Mouse (Mus musculus) granulocyte monocyte progenitor cell, adult 5-6 weeks (primary cell): ENCODE results near the gene Mtcl1. TPM values are rescaled to one million over a fixed set of nuclear protein-coding genes. Genes with fewer than 3 reads are reported as not detected.

Experiments
- ATAC-seq: replicated peaks from 2 replicates; pipeline ENCODE4 v1.8.0; 2016; ENCODE audit warnings: mild to moderate bottlenecking, moderate TSS enrichment, inconsistent platforms; ENCODE audit not compliant: poor library complexity, severe bottlenecking
- total RNA-seq, 2 experiments: library from RNA; stranded (forward) in 1 of 2; stranded (reverse) in 1 of 2; fragments of 200-712, 200-1000 nt in 1 of 2; fragments of >200 nt in 1 of 2; fragmentation: Nextera tagmentation in 1 of 2; gene quantifications; 2 replicates each; pipeline ENCODE4 v1.2.3; 2014 to 2017

Mtcl1 gene
- not detected in 2 replicates for total RNA-seq (2014; fragmentation: Nextera tagmentation)
- not detected in 2 replicates for total RNA-seq (2017)

DNA sequence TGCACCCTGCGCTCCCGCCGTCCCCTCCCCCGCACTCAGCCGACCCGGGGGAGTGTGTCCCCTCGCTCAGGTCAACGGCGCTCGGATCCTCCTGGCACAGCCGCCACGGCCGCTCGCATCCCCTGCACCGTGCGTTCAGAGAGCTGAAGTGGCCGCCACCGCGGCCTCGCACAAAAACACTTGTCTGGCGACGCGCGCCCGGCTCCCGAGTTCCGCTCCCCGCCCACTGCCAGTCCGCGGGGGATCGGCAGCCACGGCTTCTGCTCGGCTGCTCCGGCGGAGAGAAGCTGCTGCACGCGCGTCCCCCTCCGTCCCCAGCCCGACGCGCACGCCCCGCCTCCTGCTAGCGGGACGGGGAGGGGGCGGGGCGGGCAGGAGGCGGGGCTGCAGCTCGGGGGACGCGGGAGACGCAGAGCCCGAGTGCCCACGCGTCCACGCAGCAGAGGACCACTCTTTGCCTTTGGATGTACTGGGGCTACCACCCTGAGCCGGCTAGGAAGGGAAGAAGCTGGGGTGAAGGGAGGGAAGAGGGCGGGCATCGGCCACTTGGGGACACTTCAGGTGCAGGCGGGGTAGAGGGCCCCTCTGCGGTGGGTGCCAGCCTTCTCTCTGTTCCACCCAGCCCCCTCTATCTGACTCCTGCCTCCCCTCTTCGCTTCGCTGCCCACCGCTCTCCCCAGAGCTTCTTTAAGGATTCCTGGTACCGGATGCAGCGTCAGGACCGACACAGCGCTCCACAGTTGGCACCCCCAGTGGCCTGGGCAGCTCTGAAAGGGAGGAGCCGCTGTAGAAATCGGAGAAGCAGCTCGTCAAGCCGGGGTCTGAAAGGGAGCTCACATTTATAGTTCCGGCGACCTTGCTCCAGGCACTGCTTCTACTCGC, at the start of gene Mtcl1:
Mtcl1 (minus strand) TSS at position 291 of the 882 bp plus-strand sequence.
- ATAC-seq, result peak; percentile 68

DNA sequence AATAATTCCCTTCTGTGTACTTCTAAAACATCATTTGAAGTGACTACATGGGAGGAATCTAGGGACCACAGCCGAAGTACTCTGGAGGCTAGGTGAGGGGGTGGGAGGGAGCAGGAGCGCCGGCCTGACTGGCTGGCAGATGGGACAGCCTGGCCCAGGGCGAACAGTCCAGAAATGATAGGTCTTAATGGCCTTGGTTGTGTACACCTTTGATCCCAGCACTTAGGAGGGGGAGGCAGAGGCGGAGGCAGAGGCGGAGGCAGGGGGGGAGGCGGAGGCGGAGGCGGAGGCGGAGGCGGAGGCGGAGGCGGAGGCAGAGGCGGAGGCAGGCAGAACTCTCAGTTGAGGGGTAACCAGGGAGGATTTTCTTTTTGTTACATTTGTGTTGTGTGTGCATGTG, 49.0 kb upstream of the Mtcl1 start:
- no peak for ATAC-seq

DNA sequence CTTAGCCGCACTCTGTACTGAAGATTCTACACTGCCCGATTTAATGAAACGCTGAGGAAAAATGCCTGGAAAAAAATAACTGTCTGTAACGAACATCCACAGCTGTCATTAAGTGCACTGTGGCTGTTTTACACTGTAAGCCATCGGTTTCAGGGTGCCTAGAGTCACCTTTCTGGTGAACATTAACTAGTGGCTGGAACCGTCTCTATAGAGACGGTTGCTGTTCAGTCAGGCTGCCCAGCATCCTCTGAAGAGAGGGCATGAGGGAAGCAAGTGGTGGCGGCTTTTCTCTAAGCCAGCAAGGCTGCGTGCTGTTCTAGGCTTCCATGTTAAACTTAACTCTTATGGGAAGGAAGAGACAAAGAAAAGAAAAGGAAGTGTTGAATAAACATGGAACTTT, 47.0 kb upstream of the Mtcl1 start:
- ATAC-seq, result no peak

DNA sequence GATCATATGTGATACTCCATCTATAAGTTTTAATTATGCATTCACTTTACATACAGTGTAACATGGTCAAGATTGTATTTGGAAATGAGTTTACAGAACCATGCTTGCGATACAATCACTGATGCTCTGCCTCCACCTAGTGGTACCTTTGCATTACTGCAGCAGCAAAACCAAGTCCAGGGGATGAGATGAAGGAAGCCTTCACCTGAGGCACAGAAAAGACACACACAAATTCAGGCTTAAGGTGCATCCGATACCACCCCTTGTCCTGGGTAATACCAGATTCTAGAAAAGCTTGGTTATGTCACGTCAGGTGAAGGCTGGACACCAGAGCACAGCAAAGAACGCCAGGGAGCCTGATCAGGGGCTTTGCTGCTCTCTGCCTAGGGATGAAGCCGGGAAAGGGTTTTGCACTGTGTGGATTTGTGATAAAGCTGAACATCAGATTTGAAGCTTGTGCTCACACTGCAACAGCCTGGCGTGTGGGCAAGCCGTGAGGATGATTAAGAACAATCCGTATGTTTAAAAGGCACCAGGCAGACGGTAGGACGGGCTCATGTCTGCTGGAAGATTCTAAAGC, 40.6 kb upstream of the Mtcl1 start:
- peak; percentile 77 for ATAC-seq

DNA sequence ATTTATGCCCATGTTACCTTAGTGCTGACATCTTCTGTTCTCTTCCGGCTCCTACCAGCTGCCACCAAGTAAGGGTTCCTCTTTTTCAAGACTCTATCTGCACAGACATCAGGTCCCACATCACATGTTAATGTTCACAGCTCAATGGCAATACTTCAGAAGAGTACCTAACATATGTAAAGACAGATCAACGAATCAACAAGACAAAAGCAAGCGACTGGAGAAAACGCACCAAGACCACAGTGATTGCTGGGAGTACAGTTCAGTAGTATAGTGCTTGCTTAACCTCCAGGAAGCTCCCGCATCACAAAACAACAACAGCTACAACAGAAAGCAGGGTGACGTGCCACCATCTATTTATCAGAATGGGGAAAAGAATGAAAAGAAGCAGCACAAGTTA, 37.0 kb upstream of the Mtcl1 start:
- ATAC-seq, result no peak

DNA sequence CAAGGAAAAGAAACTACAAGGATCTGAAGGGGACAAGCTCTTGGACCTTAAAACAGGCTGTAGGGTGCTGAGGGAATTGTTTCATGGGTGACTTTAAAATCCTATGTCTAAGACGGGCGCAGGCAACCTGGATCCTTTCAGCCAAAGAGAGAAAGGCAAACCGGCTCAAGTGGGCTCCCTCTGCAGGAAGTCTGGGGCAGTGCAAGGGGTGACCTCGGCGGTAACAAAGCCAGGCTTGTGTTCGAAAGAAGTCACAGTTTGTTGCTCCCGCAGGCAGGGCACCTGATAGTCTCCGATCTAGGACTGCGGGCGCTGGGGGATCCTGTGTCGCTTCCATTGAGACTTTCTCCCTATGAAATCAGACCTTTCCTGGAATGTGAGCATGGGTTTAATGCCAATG, 36.2 kb upstream of the Mtcl1 start:
- ATAC-seq, result peak; percentile 81

DNA sequence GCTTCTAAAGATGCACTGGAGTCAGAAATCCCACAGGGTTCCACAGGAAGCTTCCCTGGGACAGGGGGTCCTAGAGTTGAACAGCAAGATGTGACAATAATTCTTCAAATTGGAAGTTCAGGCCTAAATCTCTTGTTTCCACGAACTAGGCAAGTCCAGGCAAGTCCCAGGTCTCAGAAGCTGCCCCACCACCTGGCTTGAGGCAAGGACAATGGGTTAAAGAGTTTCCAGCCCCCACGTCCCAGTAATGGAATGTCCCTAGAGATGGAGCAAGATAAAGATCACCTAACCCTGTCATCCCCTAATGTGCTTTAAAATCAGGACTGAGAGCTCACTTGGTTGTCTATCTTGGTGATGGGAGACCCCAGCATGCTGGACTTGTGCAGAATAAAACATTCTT, 35.4 kb upstream of the Mtcl1 start:
- ATAC-seq, result no peak

DNA sequence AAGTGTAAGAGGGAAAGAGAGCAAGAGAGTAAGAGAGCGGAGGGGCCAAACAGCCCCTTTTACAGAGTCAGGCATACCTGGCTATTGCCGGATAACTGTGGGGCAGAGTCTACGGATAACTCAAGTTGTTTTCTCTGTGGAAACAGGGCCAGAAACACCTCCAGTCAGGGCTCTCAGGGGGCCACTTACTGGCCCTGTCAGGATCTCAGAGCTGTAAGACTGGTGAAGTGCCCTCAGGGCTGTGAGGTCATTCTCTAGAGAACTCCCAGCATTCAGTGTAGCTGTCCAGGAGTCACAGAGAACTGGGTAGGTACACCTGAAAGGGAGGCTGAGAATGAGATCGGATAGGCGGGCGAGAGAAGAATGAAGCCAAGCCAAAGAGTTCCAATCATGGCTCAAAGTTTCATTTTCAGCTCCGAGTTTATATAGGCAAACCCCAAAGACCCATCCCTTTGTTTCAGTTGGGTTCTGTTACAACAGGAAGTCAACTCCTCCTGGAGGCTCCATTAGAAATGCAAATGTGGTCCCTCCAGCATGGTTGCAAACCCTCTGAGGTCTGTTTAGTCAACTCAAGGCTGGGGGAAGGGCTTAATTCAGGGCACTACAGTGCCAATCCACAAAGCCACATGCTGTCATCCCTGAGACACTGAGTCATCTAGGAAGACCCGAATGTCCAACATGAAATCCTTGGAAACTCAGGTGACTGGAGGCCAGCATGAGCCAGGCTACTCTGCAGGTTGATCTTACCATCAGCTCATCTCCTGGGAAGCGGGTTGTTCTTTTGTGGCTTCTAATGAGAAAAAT, 34.3 kb upstream of the Mtcl1 start:
- ATAC-seq, result no peak

DNA sequence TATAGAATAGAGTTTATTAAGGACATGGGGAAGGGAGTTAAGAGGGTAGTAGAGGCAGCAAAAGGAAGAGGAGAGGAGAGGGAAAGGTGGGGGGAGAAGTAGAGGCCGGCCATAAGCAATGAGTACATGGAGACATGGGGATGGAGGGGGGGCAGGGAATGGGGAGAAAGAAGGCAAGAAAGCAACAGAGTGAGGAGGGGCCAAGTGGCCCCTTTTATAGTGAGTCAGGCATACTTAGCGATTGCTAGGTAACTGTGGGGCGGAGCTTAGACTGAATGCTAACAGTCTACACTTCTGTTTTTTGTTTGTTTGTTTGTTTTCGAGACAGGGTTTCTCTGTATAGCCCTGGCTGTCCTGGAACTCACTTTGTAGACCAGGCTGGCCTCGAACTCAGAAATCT, 31.7 kb upstream of the Mtcl1 start:
- no peak for ATAC-seq

DNA sequence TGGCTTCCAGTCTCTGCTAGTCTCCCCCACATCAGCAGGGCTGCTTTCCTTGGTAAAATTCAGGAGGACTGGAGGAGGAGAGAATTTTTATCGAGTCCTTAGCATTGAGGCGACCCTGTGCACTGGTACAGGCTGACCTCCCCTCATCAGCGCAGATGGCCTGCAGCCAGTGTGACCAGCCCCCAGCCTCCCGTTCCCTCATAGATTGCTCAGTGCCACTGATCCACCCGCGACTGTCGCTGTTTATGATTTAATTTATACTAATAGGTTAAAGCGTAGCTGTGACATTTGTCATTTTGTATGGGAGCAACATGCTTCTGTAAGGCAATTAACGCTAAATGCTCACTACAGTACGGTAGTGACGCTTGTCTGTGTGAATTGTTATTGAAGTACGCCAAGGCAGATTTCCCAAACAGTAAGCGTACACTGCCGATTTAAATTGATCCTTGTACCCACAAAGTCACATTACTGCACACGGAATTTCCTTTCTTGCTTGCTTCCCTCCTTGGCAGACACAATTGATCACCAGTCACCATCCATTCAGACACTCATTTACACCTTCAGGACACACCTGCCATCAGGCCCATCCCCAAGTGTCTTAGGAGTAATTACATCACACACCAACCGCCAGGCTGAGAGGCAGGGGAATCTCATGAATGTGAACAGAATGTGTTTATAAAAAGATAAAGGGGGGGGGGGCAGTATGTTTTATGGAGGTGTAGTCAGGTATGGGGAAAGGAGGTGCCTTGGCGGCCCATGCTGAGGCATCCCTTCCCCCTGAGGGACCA, 31.1 kb upstream of the Mtcl1 start:
- ATAC-seq, result no peak

DNA sequence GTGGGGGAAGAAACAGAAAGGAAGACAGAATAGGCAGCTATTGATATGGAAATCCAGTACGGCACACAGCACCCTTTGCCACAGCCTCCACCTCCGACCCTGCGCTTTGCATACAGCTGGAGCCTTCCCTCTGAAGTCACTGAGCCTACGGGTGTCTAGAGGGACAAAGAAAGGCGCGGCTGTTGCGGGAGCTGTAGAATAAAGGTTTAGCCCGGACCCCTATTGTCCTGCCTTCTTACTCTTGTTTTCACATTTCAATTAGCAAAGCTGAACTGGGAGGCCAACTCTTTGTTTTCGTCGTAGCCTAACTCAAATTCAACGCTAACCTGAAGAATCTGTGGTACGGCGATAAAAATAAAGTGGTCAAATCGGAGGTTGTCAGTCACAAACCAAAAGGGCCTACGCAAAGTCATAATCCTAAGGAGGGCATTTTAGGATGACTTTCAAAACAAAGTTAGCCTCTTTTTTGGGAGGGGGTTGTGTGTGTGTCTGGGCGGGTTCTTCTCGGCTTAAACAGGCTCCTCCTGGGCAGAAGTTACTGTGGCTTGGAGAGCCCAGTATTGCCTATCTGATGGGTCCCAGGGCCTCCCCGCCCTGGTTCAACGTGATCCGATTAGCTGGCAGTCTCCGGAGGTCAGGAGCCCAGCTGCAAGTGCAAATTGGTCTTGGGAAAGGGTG, 30.4 kb upstream of the Mtcl1 start:
- ATAC-seq, result peak; percentile 27

DNA sequence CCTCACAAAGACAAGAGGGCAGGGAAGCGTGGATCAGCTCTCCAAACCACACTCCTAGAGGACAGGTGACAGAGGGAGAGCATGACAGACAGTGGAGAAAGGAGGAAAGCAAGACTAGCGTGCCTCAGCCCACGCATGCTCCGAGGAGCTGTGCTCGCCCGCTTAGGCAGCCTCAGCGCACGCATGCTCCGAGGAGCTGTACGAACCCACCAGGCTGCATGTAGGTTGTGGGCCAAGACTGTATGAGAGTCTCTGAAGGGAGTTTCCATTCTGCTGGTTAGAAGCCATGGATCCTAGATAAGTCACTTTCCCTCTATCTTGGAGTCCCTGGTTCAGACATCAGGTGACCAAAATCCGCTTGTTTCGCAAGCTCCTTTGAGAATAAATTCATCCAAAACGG, 29.8 kb upstream of the Mtcl1 start:
- ATAC-seq, result peak; percentile 58

DNA sequence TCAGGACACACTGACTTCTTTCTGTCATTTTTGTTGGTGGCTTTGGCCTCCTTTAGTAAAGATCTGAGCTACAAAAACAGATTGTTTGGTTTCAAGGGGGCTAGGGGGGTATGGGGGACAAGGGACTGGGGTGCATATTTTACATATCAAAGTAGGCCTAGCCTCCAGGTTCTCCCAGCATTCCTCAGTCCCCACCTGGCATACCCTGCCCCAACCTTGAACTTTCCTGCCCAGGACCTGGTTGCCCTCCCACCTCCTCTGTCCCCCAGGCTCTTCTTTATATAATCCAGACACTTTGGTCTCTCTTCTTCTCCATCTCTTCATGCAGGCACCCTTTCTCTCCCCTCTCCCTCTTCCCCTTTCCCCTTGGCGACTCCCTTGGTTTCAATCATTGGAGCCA, 23.7 kb upstream of the Mtcl1 start:
- ATAC-seq, result no peak

DNA sequence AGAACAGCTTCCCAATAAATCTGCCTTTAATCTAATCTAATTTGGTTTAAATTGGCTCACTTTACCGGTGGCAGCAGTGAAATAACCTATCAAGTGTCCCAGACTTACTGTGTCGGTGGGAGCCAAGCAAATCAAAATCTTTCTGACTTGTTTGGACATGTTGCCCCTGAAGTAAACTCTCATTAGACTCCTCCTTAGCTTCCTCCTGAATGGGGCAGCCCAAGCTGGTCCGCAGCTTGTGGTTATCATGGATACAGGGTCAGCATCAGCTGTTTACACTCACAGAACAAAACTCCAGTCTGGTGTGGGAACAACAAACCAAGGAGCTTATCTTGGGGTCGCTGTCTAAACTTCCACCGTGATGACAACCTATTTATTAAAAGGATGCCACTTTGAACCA, 22.2 kb upstream of the Mtcl1 start:
- no peak for ATAC-seq

DNA sequence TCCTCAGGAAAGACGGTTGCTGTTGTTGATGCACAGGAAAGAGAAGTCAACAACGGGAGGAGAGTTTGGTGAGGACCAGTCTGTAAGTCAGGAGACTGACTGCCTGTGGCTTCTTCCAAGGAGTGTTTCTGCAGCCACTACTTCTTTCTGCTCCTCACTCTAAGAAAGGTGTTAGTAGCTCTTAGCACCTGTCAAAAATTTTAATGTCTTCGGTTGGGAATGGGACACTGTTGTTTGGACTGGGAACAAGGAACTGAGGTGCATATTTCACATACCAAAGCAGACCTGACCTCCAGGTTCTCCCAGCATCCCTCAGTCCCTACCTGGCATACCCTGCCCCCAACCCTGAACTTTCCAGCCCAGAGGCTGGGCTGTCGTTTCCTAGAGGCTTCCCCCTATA, 21.7 kb upstream of the Mtcl1 start:
- ATAC-seq, result no peak

DNA sequence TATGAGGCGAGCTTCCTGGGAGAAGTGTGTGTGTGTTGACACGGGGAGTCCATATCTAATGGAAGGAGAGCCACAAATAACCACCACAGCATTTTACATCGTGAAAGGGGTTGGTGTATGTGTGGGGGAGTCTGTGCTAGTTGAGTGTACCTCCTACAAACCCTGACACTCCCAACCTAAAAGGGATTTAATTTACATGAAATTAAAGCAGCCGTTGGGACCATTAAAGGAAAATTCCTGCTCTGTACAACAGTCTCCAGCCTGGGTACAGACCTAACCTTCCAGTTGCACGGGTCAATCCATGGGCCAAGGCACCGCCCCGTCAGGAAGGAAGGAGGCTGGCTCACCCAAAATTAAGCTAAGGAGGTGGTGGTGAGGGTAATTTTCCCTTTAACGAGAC, 20.5 kb upstream of the Mtcl1 start:
- no peak for ATAC-seq

DNA sequence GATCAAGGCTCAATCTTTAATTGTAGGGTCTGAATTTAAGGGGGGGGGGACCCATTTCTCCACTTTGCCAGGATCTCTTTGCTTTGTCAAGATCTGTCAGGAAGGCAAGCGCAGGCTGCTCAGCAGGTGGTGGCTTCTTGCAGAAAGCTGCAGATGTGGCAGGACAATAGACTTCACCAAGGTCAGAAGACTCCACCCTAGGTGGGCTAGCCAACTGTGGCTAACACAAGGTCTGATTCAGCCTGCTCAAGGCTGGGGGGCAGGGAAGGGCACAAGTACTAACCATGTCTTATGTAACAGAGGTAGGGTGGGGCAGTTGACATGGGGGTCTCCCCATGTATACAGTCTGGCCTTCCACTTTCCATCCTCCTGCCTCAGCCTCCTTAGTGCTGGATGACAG, 7.7 kb upstream of the Mtcl1 start:
- ATAC-seq, result no peak

DNA sequence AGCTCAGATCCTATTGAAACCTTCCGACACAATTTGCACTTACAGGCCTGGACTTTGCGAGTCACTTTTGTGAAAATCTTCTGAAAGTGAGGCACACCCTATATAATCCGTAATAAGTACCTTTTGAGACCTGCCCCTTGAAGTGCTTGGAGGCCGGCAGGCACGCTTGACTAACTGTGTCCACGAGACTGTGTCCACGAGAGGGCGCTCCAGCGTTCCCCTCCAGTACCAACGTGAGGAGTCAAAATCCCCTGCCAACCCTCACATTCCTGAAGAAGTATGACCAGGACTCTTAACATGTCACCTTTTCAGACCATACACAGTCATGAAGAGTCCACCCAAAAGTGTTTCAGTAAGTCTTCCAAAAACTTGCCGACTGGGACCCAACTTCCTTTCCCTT, 1.6 kb upstream of the Mtcl1 start:
- ATAC-seq, result peak; percentile 47

DNA sequence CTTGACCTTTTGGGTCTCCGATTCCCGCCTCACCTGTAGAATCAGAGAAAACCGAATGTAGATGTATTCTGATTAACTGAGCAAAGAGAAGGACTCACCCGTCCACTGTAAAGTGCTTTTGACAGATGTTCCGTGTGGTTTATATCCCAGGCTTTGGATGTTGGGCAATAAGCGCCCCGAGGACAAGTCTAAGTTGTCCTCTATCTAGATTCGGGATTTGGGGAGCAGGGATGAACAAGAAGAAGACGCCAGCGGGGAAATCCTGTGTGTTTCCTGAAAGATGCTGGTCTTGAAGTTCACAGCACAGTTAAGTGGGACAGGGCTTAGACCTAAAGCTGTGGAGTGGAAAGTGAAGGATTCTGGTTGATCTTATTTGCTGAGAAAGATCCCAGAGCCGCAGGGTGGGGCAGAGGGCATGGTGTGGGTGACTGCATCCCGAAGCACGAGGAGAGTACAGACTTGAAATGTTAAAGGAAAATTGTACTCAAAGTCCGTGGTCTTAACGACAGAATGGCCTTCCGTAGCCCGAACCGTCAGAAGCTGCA, 1.0 kb upstream of the Mtcl1 start:
- no peak for ATAC-seq
